Mouse (Mus musculus) hematopoietic multipotent progenitor cell, adult 10-12 weeks (in vitro differentiated cells): ENCODE measurements around the gene Dnajc22. TPM values are rescaled to one million over a fixed set of nuclear protein-coding genes. Genes with fewer than 3 reads are reported as not detected.

Experiments
- polyA plus RNA-seq: library from polyadenylated mRNA; stranded (reverse); fragments of >175 nt; gene quantifications from 2 replicates; pipeline ENCODE4 v1.2.3, GENCODE M21; 2012; ENCODE audit warnings: low replicate concordance

The Dnajc22 gene
- 0.07 TPM in 1 of 2 replicates, not detected in the other for polyA plus RNA-seq

DNA sequence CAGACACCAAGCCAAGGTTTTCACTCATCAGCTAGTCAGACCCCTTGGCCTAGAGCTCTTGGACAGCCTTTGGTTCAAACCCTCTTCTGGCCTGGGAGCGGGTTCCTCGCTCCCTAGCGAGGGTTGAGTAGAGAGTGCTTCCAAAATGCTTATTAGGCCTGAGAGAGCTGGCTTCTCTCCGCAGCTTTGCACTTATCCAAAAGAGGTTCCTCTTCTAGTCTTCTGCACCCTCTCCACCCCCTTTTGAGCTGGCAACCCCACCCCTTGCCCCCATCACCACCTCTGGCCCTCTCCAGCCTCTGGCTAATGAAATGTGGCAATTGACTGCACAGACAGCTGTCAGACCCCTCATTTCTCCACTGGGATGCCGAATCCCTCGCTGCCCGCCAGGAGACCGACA is at the start of gene Dnajc22:
Gene Dnajc22, plus strand, starts transcription at position 301 of the 400 bp plus-strand sequence.

GRCm38 (mm10) chr15:99055040-99055439 is 37.9 kb upstream of the Dnajc22 start, which contains the start of gene Prph:
Gene Prph, plus strand, starts transcription at chr15:99055174.

DNA sequence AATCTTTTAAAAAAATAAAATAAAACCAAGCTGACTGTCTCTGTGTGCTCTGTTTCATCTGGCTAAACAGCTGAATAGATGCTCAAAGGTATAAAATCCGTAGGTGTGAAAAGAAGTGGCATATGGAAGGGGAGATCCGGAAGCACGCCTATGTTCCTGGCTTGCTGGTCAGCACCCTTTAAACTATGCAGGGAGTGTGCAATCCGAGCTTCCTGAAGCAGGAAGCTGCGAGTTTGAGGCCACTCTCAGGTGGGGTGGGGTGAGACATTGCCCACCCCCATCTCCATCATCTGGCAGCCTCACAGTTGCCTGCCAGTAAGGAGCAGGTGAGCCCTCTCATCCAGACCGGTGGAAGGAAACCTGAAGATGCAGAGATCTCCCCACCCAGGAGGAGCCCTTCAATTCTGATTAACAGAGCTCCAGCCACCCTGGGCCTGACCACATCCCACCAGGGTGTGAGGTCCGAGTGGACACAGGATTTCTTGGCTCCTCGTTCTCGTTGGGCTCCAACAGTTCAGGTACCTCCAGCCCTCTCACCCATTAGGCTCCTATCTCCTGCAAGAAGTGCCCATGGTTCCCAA is 18.9 kb upstream of the Dnajc22 start, which contains the start of gene Troap:
Gene Troap, plus strand, starts transcription at position 557 of the 581 bp plus-strand sequence.

GRCm38 (mm10) chr15:99087253-99088075 is 5.5 kb upstream of the Dnajc22 start, which contains the start of gene C1ql4:
Gene C1ql4, minus strand, starts transcription at chr15:99087817.

DNA sequence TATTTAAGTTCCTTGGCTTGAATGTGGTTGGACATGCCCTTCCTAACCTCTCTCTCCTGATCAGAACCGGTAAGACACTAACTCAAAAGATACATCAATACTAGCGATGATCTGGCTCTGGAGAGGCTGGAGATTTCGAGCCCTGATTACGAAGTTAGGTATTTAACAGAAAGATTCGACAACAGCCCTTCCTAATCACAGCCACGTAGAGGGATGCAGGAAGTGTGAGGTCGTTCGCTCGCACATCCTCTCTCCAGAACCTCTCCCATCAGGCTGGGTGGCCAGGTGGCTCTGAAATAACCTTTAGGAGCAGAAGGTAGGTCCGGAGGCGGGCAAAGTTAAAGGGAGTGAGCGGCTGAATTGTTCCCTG is 32.7 kb downstream of the Dnajc22 start, which contains the start of gene Spats2:
Gene Spats2, plus strand, starts transcription at position 206 of the 370 bp plus-strand sequence.

Other genes with a start within 250 kb of the Dnajc22 start
- 130 and 222 TPM in 2 replicates for gene Kmt2d, start 222.0 kb upstream of the Dnajc22 start, polyA plus RNA-seq
- gene Rhebl1, start 198.6 kb upstream of the Dnajc22 start, polyA plus RNA-seq: 2.3 and 3.8 TPM in 2 replicates
- 0.04 and 0.06 TPM in 2 replicates for gene Dhh, start 194.6 kb upstream of the Dnajc22 start, polyA plus RNA-seq
- gene Lmbr1l, start 174.9 kb upstream of the Dnajc22 start, polyA plus RNA-seq: 92.1 and 147 TPM in 2 replicates
- 76.8 and 178 TPM in 2 replicates for gene Tuba1b, start 158.6 kb upstream of the Dnajc22 start, polyA plus RNA-seq
- gene Gm49450, start 139.6 kb upstream of the Dnajc22 start, polyA plus RNA-seq: 3.9 and 32.9 TPM in 2 replicates
- gene Tuba1a, start 139.5 kb upstream of the Dnajc22 start, polyA plus RNA-seq: 16.1 and 19.2 TPM in 2 replicates
- gene Tuba1c, start 63.3 kb upstream of the Dnajc22 start, polyA plus RNA-seq: 19.2 and 36.8 TPM in 2 replicates
- gene Prph, start 38.0 kb upstream of the Dnajc22 start, polyA plus RNA-seq: 0.46 and 0.80 TPM in 2 replicates
- gene Troap, start 18.6 kb upstream of the Dnajc22 start, polyA plus RNA-seq: 6.6 and 16.6 TPM in 2 replicates
- 0.33 TPM in 1 of 2 replicates, not detected in the other for gene C1ql4, start 5.4 kb upstream of the Dnajc22 start, polyA plus RNA-seq
- gene Spats2, start 32.7 kb downstream of the Dnajc22 start, polyA plus RNA-seq: 0.77 and 1.1 TPM in 2 replicates
- gene Kcnh3, start 131.7 kb downstream of the Dnajc22 start, polyA plus RNA-seq: 1.5 and 1.7 TPM in 2 replicates
- 94.4 and 134 TPM in 2 replicates for gene Mcrs1, start 158.8 kb downstream of the Dnajc22 start, polyA plus RNA-seq
- gene Prpf40b, start 201.9 kb downstream of the Dnajc22 start, polyA plus RNA-seq: 26.5 and 52.4 TPM in 2 replicates
- 0.10 TPM in 1 of 2 replicates, not detected in the other for gene Fam186b, start 202.7 kb downstream of the Dnajc22 start, polyA plus RNA-seq